Mouse (Mus musculus) testis, adult 2 months (tissue): Measurements from ENCODE around the gene Zfp574.

Experiments used
- CTCF ChIP-seq: fragments of 200-500 bp; IDR thresholded peaks from 2 replicates; pipeline ENCODE4 v1.5.1; 2012; ENCODE audit warnings: low read depth, mild to moderate bottlenecking, inconsistent platforms, low read length, moderate library complexity; ENCODE audit not compliant: control insufficient read depth, insufficient read depth, insufficient replicate concordance
- POLR2A ChIP-seq: fragments of 200-500 bp; IDR thresholded peaks from 2 replicates; pipeline ENCODE4 v1.6.1; 2012; ENCODE audit warnings: low read depth, mild to moderate bottlenecking, inconsistent platforms, low read length, moderate library complexity; ENCODE audit not compliant: control insufficient read depth

DNA sequence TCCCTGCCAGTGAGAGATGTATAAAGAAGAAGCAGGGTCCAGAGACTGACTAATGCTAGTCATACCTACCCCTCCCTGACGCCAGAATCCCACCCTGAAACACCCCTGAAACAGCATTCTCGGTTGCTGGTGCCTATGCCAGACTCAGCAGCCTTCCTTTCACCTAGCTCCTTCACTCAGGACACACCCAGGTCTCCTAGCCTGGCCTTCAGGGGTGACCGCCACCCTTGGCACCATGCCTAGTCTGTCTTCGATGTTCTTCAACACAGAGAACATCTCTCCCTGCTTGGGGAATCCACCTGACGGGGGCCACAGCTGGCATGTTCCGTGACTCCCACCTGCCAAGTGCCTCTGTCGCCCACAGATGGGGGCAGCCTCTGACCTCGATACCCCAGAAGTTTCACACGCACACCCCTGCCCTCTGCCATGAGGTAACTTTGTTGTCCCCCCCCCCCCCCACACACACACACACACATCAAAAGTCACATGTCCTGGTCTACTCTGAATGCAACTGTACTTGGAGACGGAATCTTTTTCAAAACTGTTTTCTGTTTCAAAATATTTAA lies 53.4 kb downstream of the Zfp574 start:
- TF ChIP-seq CTCF (no peak), POLR2A (no peak)
